Mouse (Mus musculus) MEL (cell line): Measurements from ENCODE around the gene Aldh1l2. TPM values are rescaled to one million over a fixed set of nuclear protein-coding genes. Genes with fewer than 3 reads are reported as not detected.
A peak's percentile ranks its signal among the peaks of the same experiment; 100 is the strongest.

Source experiments
- DNase-seq: peaks from one replicate; pipeline ENCODE4 v3.0.0; 2011; ENCODE audit warnings: low read depth, low spot score
- H3K27ac ChIP-seq: 2 replicates; pipeline ENCODE4 v1.5.1; 2012; ENCODE audit warnings: low read depth, mild to moderate bottlenecking, control low read depth, low read length, moderate library complexity; ENCODE audit not compliant: control insufficient read depth
- H3K27me3 ChIP-seq, 2 experiments: fragments of 150-350 bp in 1 of 2; sonication (generic) in 1 of 2; 2 replicates each; pipeline ENCODE4 v1.6.1; 2012; ENCODE audit warnings: low read length in 2 of 2, mild to moderate bottlenecking in 2 of 2, improper control_type of control experiment in 1 of 2, moderate library complexity in 1 of 2; ENCODE audit not compliant: insufficient read depth in 2 of 2, control insufficient read depth in 1 of 2
- H3K36me3 ChIP-seq, 2 experiments: 2 replicates each; pipeline ENCODE4 v1.6.1; 2012 to 2014; ENCODE audit warnings: low read length in 2 of 2, improper control_type of control experiment in 1 of 2, inconsistent platforms in 1 of 2, mild to moderate bottlenecking in 1 of 2; ENCODE audit not compliant: insufficient read depth in 2 of 2, control insufficient read depth in 1 of 2
- H3K4me1 ChIP-seq, 2 experiments: fragments of 150-350 bp in 1 of 2; sonication (generic) in 1 of 2; 2 replicates each; pipeline ENCODE4 v1.6.1; 2012; ENCODE audit warnings: low read length in 2 of 2, improper control_type of control experiment in 1 of 2, mild to moderate bottlenecking in 1 of 2; ENCODE audit not compliant: insufficient read depth in 2 of 2, control insufficient read depth in 1 of 2
- H3K4me3 ChIP-seq, 2 experiments: fragments of 150-350 bp in 1 of 2; sonication (generic) in 1 of 2; 2 replicates each; pipeline ENCODE4 v1.5.1; 2012; ENCODE audit warnings: low read depth in 2 of 2, low read length in 2 of 2, mild to moderate bottlenecking in 2 of 2, moderate library complexity in 2 of 2, control low read depth in 1 of 2, improper control_type of control experiment in 1 of 2; ENCODE audit not compliant: control insufficient read depth in 1 of 2, insufficient read depth in 1 of 2
- H3K79me2 ChIP-seq: 2 replicates; pipeline ENCODE4 v1.6.1; 2012; ENCODE audit warnings: mild to moderate bottlenecking, low read length, moderate library complexity; ENCODE audit not compliant: control insufficient read depth, poor library complexity, insufficient read depth
- H3K9ac ChIP-seq: 2 replicates; pipeline ENCODE4 v1.6.1; 2012; ENCODE audit warnings: low read depth, mild to moderate bottlenecking, control low read depth, low read length, moderate library complexity; ENCODE audit not compliant: control insufficient read depth, poor library complexity, severe bottlenecking
- H3K9me3 ChIP-seq: fragments of 150-350 bp; sonication (generic); replicated peaks from 2 replicates; pipeline ENCODE4 v1.6.1; 2012; ENCODE audit warnings: mild to moderate bottlenecking, low read length, improper control_type of control experiment, moderate library complexity; ENCODE audit not compliant: insufficient read depth
- BHLHE40 ChIP-seq: IDR thresholded peaks from 2 replicates; pipeline ENCODE4 v1.6.1; 2012; ENCODE audit warnings: low read depth, mild to moderate bottlenecking, inconsistent platforms, low read length, improper control_type of control experiment, borderline replicate concordance
- CHD1 ChIP-seq: IDR thresholded peaks from 2 replicates; pipeline ENCODE4 v1.6.1; 2012; ENCODE audit warnings: low read depth, mild to moderate bottlenecking, inconsistent platforms, low read length, improper control_type of control experiment
- CHD2 ChIP-seq: IDR thresholded peaks from 2 replicates; pipeline ENCODE4 v1.6.1; 2011; ENCODE audit warnings: low read length, improper control_type of control experiment
- CTCF ChIP-seq, 3 experiments: IDR thresholded peaks in 2 of 3; conservative IDR thresholded peaks in 1 of 3; 2 replicates each; pipeline ENCODE4 v1.5.1; 2011 to 2012; ENCODE audit warnings: low read length in 3 of 3, low read depth in 2 of 3, mild to moderate bottlenecking in 2 of 3, improper control_type of control experiment in 1 of 3, inconsistent platforms in 1 of 3, mixed read lengths in 1 of 3, moderate library complexity in 1 of 3; ENCODE audit not compliant: control insufficient read depth in 1 of 3, insufficient read depth in 1 of 3, poor library complexity in 1 of 3, severe bottlenecking in 1 of 3
- E2F4 ChIP-seq: IDR thresholded peaks from 2 replicates; pipeline ENCODE4 v1.6.1; 2011; ENCODE audit warnings: low read depth, low read length, improper control_type of control experiment, borderline replicate concordance
- ELF1 ChIP-seq: IDR thresholded peaks from 2 replicates; pipeline ENCODE4 v1.6.1; 2014; ENCODE audit warnings: low read depth, mild to moderate bottlenecking, inconsistent platforms, low read length, improper control_type of control experiment, moderate library complexity
- GABPA ChIP-seq: IDR thresholded peaks from 2 replicates; pipeline ENCODE4 v1.6.1; 2012; ENCODE audit warnings: low read depth, mild to moderate bottlenecking, inconsistent platforms, low read length, improper control_type of control experiment, moderate library complexity
- GATA1 ChIP-seq: IDR thresholded peaks from 2 replicates; pipeline ENCODE4 v1.6.1; 2011; ENCODE audit warnings: low read depth, low read length, improper control_type of control experiment
- HCFC1 ChIP-seq: IDR thresholded peaks from 2 replicates; pipeline ENCODE4 v1.6.1; 2012; ENCODE audit warnings: low read depth, mild to moderate bottlenecking, inconsistent platforms, low read length, improper control_type of control experiment, moderate library complexity
- JUND ChIP-seq: IDR thresholded peaks from 2 replicates; pipeline ENCODE4 v1.6.1; 2011; ENCODE audit warnings: low read depth, mild to moderate bottlenecking, improper control_type of control experiment, low read length
- KAT2A ChIP-seq: conservative IDR thresholded peaks from 2 replicates; pipeline ENCODE4 v1.6.1; 2012; ENCODE audit warnings: low read depth, low read length, improper control_type of control experiment, inconsistent platforms
- MAX ChIP-seq: IDR thresholded peaks from 2 replicates; pipeline ENCODE4 v1.6.1; 2011; ENCODE audit warnings: low read length, improper control_type of control experiment
- MAZ ChIP-seq: IDR thresholded peaks from 2 replicates; pipeline ENCODE4 v1.6.1; 2012; ENCODE audit warnings: low read depth, mild to moderate bottlenecking, inconsistent platforms, low read length, improper control_type of control experiment
- MEF2A ChIP-seq: IDR thresholded peaks from 2 replicates; pipeline ENCODE4 v1.6.1; 2014; ENCODE audit warnings: low read depth, mild to moderate bottlenecking, inconsistent platforms, low read length, improper control_type of control experiment; ENCODE audit not compliant: poor library complexity, insufficient replicate concordance, severe bottlenecking; ENCODE audit errors: extremely low read depth
- MXI1 ChIP-seq: IDR thresholded peaks from 2 replicates; pipeline ENCODE4 v1.6.1; 2011; ENCODE audit warnings: mild to moderate bottlenecking, low read depth, low read length, improper control_type of control experiment
- MYC ChIP-seq: IDR thresholded peaks from 2 replicates; pipeline ENCODE4 v1.6.1; 2011; ENCODE audit warnings: low read depth, mild to moderate bottlenecking, low read length, improper control_type of control experiment, moderate library complexity
- NELFE ChIP-seq: IDR thresholded peaks from 2 replicates; pipeline ENCODE4 v1.6.1; 2011; ENCODE audit warnings: low read depth, low read length, improper control_type of control experiment
- NRF1 ChIP-seq: IDR thresholded peaks from 2 replicates; pipeline ENCODE4 v1.6.1; 2014; ENCODE audit warnings: low read depth, mild to moderate bottlenecking, inconsistent platforms, low read length, improper control_type of control experiment, moderate library complexity; ENCODE audit not compliant: poor library complexity, insufficient read depth, severe bottlenecking
- POLR2A ChIP-seq, 2 experiments: IDR thresholded peaks; 2 replicates each; pipeline ENCODE4 v1.6.1; 2011 to 2012; ENCODE audit warnings: low read length in 2 of 2, mild to moderate bottlenecking in 2 of 2, control low read depth in 1 of 2, improper control_type of control experiment in 1 of 2, low read depth in 1 of 2, moderate library complexity in 1 of 2; ENCODE audit not compliant: control insufficient read depth in 1 of 2, insufficient read depth in 1 of 2, poor library complexity in 1 of 2
- RCOR1 ChIP-seq: IDR thresholded peaks from 2 replicates; pipeline ENCODE4 v1.6.1; 2012; ENCODE audit warnings: low read depth, mild to moderate bottlenecking, inconsistent platforms, low read length, improper control_type of control experiment
- SIN3A ChIP-seq: IDR thresholded peaks from 2 replicates; pipeline ENCODE4 v1.6.1; 2012; ENCODE audit warnings: low read length, improper control_type of control experiment, inconsistent platforms
- TAL1 ChIP-seq: IDR thresholded peaks from 2 replicates; pipeline ENCODE4 v1.6.1; 2012; ENCODE audit warnings: mild to moderate bottlenecking, inconsistent platforms, low read length, moderate library complexity, mixed read lengths
- TBP ChIP-seq: IDR thresholded peaks from 2 replicates; pipeline ENCODE4 v1.8.0; 2011; ENCODE audit warnings: low read depth, low read length, improper control_type of control experiment
- TCF12 ChIP-seq: IDR thresholded peaks from 2 replicates; pipeline ENCODE4 v1.6.1; 2014; ENCODE audit warnings: low read depth, mild to moderate bottlenecking, inconsistent platforms, low read length, improper control_type of control experiment, moderate library complexity
- UBTF ChIP-seq: IDR thresholded peaks from 2 replicates; pipeline ENCODE4 v1.6.1; 2012; ENCODE audit warnings: low read depth, mild to moderate bottlenecking, inconsistent platforms, low read length, improper control_type of control experiment, moderate library complexity, borderline replicate concordance; ENCODE audit not compliant: insufficient read depth
- USF1 ChIP-seq: IDR thresholded peaks from 2 replicates; pipeline ENCODE4 v1.6.1; 2014; ENCODE audit warnings: low read depth, mild to moderate bottlenecking, inconsistent platforms, low read length, improper control_type of control experiment, moderate library complexity
- USF2 ChIP-seq, 2 experiments: IDR thresholded peaks; 2 replicates each; pipeline ENCODE4 v1.6.1; 2011 to 2012; ENCODE audit warnings: improper control_type of control experiment in 2 of 2, low read length in 2 of 2, borderline replicate concordance in 1 of 2, inconsistent platforms in 1 of 2, low read depth in 1 of 2, mild to moderate bottlenecking in 1 of 2; ENCODE audit not compliant: insufficient read depth in 1 of 2
- ZC3H11A ChIP-seq: IDR thresholded peaks from 2 replicates; pipeline ENCODE4 v1.6.1; 2012; ENCODE audit warnings: low read depth, mild to moderate bottlenecking, inconsistent platforms, low read length, improper control_type of control experiment
- ZKSCAN1 ChIP-seq: IDR thresholded peaks from 2 replicates; pipeline ENCODE4 v1.6.1; 2012; ENCODE audit warnings: low read depth, mild to moderate bottlenecking, inconsistent platforms, low read length, improper control_type of control experiment, moderate library complexity
- ZMIZ1 ChIP-seq: IDR thresholded peaks from 2 replicates; pipeline ENCODE4 v1.6.1; 2012; ENCODE audit warnings: low read depth, mild to moderate bottlenecking, inconsistent platforms, low read length, improper control_type of control experiment, moderate library complexity
- ZNF384 ChIP-seq: IDR thresholded peaks from 2 replicates; pipeline ENCODE4 v1.6.1; 2012; ENCODE audit warnings: low read depth, mild to moderate bottlenecking, inconsistent platforms, low read length, improper control_type of control experiment
- polyA plus RNA-seq, 2 experiments: library from polyadenylated mRNA; stranded (reverse) in 1 of 2; unstranded in 1 of 2; fragments of >175 nt in 1 of 2; fragments of >200 nt in 1 of 2; gene quantifications; 2 replicates each; pipeline versions ENCODE4 v1.2.1 to v1.2.4; 2012; ENCODE audit warnings: low replicate concordance in 2 of 2, low read depth in 1 of 2; ENCODE audit not compliant: insufficient read length in 2 of 2, insufficient read depth in 1 of 2, missing spikeins in 1 of 2
- total RNA-seq: library from RNA; depleted of rRNA; stranded (reverse); fragments of 300-350 nt; gene quantifications from 2 replicates; pipeline ENCODE4 v1.2.3, GENCODE M21; 2012; rRNA removed

The Aldh1l2 gene
- total RNA-seq (1.0 and 4.8 TPM in 2 replicates), polyA plus RNA-seq (10 to 100 TPM in 1 of 2 experiments, 1 to 10 TPM in 1; 6.7 to 24.0 TPM)

- Histone ChIP-seq H3K9me3 (no peaks in the 10 kb centered on the region), H3K27me3 (no peaks in the 10 kb centered on the region)
- TF ChIP-seq ELF1 = no peak
- no peak for TF ChIP-seq MYC
- TF ChIP-seq GABPA = no peak
- TF ChIP-seq BHLHE40 = peak; percentile 54; the same call in 1 of the 2 replicates
- no peak for TF ChIP-seq CHD1
- TF ChIP-seq UBTF = no peak
- no peak for TF ChIP-seq ZNF384
- TF ChIP-seq CTCF (IDR thresholded peaks at IDR 0.05 in 2 of 3, conservative IDR thresholded peaks at IDR 0.05 in 1 of 3; ENCODE audit: control insufficient read depth in 1 of 3, insufficient read depth in 1 of 3, low read depth in 2 of 3, low read length in 3 of 3, poor library complexity in 1 of 3, severe bottlenecking in 1 of 3) = no peak
- no peak for TF ChIP-seq CHD2
- TF ChIP-seq RCOR1 = no peak
- peak; percentile 83 for TF ChIP-seq MAX
- peak; percentile 65; the same call in 1 of the 2 replicates for TF ChIP-seq MAZ
- TF ChIP-seq TCF12 = no peak
- TF ChIP-seq ZKSCAN1 = no peak
- no peak for TF ChIP-seq SIN3A
- no peak for TF ChIP-seq TAL1
- no peak for TF ChIP-seq JUND
- TF ChIP-seq E2F4 = no peak
- peak; percentile 27 to 82; a peak in 3 of 4 replicates for TF ChIP-seq USF2 (IDR thresholded peaks at IDR 0.05; ENCODE audit: borderline replicate concordance in 1 of 2, insufficient read depth in 1 of 2, low read depth in 1 of 2, low read length in 2 of 2)
- TF ChIP-seq ZMIZ1 = no peak
- TF ChIP-seq NRF1 = no peak
- no peak for TF ChIP-seq NELFE
- TF ChIP-seq HCFC1 = no peak
- no peak; a peak in 1 of 4 replicates for TF ChIP-seq POLR2A (IDR thresholded peaks at IDR 0.05; ENCODE audit: control insufficient read depth in 1 of 2, insufficient read depth in 1 of 2, low read depth in 1 of 2, low read length in 2 of 2, poor library complexity in 1 of 2)
- no peak for TF ChIP-seq GATA1
- TF ChIP-seq TBP = no peak
- no peak for TF ChIP-seq MEF2A
- peak; percentile 97 for TF ChIP-seq USF1
- peak; percentile 55 for TF ChIP-seq MXI1
- no peak for TF ChIP-seq ZC3H11A
- TF ChIP-seq KAT2A = no peak
Observed at GRCm38 (mm10) chr10:83533910-83534283, at the start of gene Aldh1l2. Gene Aldh1l2, minus strand, starts transcription at chr10:83534140.

More at GRCm38 (mm10) chr10:83533910-83534283, at the start of gene Aldh1l2:
- peak; percentile 84 for DNase-seq
- peak within 1 kb of the TSS; percentile 6; the same call in 1 of the 2 replicates for H3K27ac ChIP-seq
- peak within 1 kb of the TSS; percentile 69 for H3K9ac ChIP-seq
- peak within 1 kb of the TSS; percentile 71 to 90 for H3K4me3 ChIP-seq
- no peaks in the 10 kb centered on the region for H3K79me2 ChIP-seq
- peaks cover 2 to 14% of the 10 kb centered on the region in 2 experiments; a peak in 3 of 4 replicates for H3K4me1 ChIP-seq
- peaks cover 0 to 9% of the 10 kb centered on the region in 2 experiments; a peak in 2 of 4 replicates for H3K36me3 ChIP-seq
